Mouse (Mus musculus): ENCODE results near the gene Spin2c. TPM values are rescaled to one million over a fixed set of nuclear protein-coding genes. Genes with fewer than 3 reads are reported as not detected.

The Spin2c gene
- polyA plus RNA-seq (2016; fragmentation: Nextera tagmentation; extraction: Ambion mirVana), result 19.7 and 19.9 TPM in 2 replicates

- Histone ChIP-seq H3K9me3 (no peaks in the 10 kb centered on the region), H3K27me3 (ENCODE audit: insufficient read depth, poor library complexity, severe bottlenecking) (no peaks in the 10 kb centered on the region), H3K36me3 (no peaks in the 10 kb centered on the region), H3K27ac (peak within 1 kb of the TSS; percentile 79), H3K4me3 (peak within 1 kb of the TSS; percentile 58), H3K4me1 (replicated peaks) (no peaks in the 10 kb centered on the region)
- WGBS, result 14% methylated on average over 23 of the region's 23 CpGs
- DNase-seq (ENCODE audit: low spot score), result peak; percentile 63
Observed at GRCm38 (mm10) chrX:153831951-153832561, at the start of gene Spin2c. Spin2c (plus strand) TSS chrX:153832225.

GRCm38 (mm10) chrX:153832606-153833005 lies 581 bp downstream of the Spin2c start:
- Histone ChIP-seq H3K27ac (peak overlapping the region; percentile 79), H3K9me3 (no peaks in the 10 kb centered on the region), H3K4me1 (replicated peaks) (no peaks in the 10 kb centered on the region), H3K27me3 (ENCODE audit: insufficient read depth, poor library complexity, severe bottlenecking) (no peaks in the 10 kb centered on the region), H3K36me3 (no peaks in the 10 kb centered on the region), H3K4me3 (peak overlapping the region; percentile 58)
- WGBS, result 23% methylated on average over 14 of the region's 14 CpGs
- no peak for DNase-seq (ENCODE audit: low spot score)

Other genes with a start within 250 kb of the Spin2c start
- gene Kctd12b, start 135.8 kb upstream of the Spin2c start, polyA plus RNA-seq (2016; fragmentation: Nextera tagmentation; extraction: Ambion mirVana), result 2.6 and 4.6 TPM in 2 replicates
- 72.1 and 72.3 TPM in 2 replicates for gene Nbdy, start 108.6 kb upstream of the Spin2c start, polyA plus RNA-seq (2016; fragmentation: Nextera tagmentation; extraction: Ambion mirVana)
- gene Samt1, start 180.4 kb downstream of the Spin2c start, polyA plus RNA-seq (2016; fragmentation: Nextera tagmentation; extraction: Ambion mirVana), result not detected in 2 replicates
- gene 4921511M17Rik, start 201.6 kb downstream of the Spin2c start, polyA plus RNA-seq (2016; fragmentation: Nextera tagmentation; extraction: Ambion mirVana), result not detected in 2 replicates
- gene Gm10057, start 222.8 kb downstream of the Spin2c start, polyA plus RNA-seq (2016; fragmentation: Nextera tagmentation; extraction: Ambion mirVana), result not detected in 2 replicates

Measured in hindbrain, embryonic 10.5 days (tissue).